Mouse (Mus musculus): ENCODE data around the gene Slc39a3.
"Not testable (repeated sequence)": the region's sequence is repeated elsewhere in the genome, so short reads cannot be mapped to it uniquely, and the experiment has no call there.

Slc39a3 gene

GRCm38 (mm10) chr10:81036988-81037580 is at the start of gene Slc39a3:
Gene Slc39a3, minus strand, starts transcription at chr10:81037426.
- DNase-seq (ENCODE audit: low spot score), result peak; percentile 95

GRCm38 (mm10) chr10:81087021-81087420 is 49.8 kb upstream of the Slc39a3 start:
- DNase-seq (ENCODE audit: low spot score), result no peak

- no peak for DNase-seq (ENCODE audit: low spot score)
These were observed 45.1 kb upstream of the Slc39a3 start for GRCm38 (mm10) chr10:81082168-81082960.

GRCm38 (mm10) chr10:81080008-81080655 is 42.9 kb upstream of the Slc39a3 start:
- no peak for DNase-seq (ENCODE audit: low spot score)

GRCm38 (mm10) chr10:81077916-81078315 is 40.7 kb upstream of the Slc39a3 start:
- no peak for DNase-seq (ENCODE audit: low spot score)

GRCm38 (mm10) chr10:81076356-81076755 is 39.1 kb upstream of the Slc39a3 start:
- no peak for DNase-seq (ENCODE audit: low spot score)

GRCm38 (mm10) chr10:81075734-81076133 is 38.5 kb upstream of the Slc39a3 start:
- DNase-seq (ENCODE audit: low spot score), result no peak

- DNase-seq (ENCODE audit: low spot score), result no peak
These were observed 36.2 kb upstream of the Slc39a3 start for GRCm38 (mm10) chr10:81073464-81073863.

GRCm38 (mm10) chr10:81072290-81072689 is 35.1 kb upstream of the Slc39a3 start:
- no peak for DNase-seq (ENCODE audit: low spot score)

- peak; percentile 97 for DNase-seq (ENCODE audit: low spot score)
These were observed 32.6 kb upstream of the Slc39a3 start, which contains the start of gene Thop1 for GRCm38 (mm10) chr10:81069836-81070235. Gene Thop1, plus strand, starts transcription at chr10:81070035.

- DNase-seq (ENCODE audit: low spot score), result no peak
These were observed 31.5 kb upstream of the Slc39a3 start for GRCm38 (mm10) chr10:81068706-81069105.

- not testable (repeated sequence) for DNase-seq (ENCODE audit: low spot score)
These were observed 27.3 kb upstream of the Slc39a3 start for GRCm38 (mm10) chr10:81064519-81064918.

- DNase-seq (ENCODE audit: low spot score), result no peak
These were observed 25.5 kb upstream of the Slc39a3 start for GRCm38 (mm10) chr10:81062710-81063109.

GRCm38 (mm10) chr10:81059603-81060543 is 22.6 kb upstream of the Slc39a3 start, which contains the start of gene Sgta:
Gene Sgta, minus strand, starts transcription at chr10:81060181.
- peak; percentile 99 for DNase-seq (ENCODE audit: low spot score)

GRCm38 (mm10) chr10:81058896-81059295 is 21.7 kb upstream of the Slc39a3 start:
- DNase-seq (ENCODE audit: low spot score), result no peak

- DNase-seq (ENCODE audit: low spot score), result no peak
These were observed 20.3 kb upstream of the Slc39a3 start for GRCm38 (mm10) chr10:81057406-81058130.

- not testable (repeated sequence) for DNase-seq (ENCODE audit: low spot score)
These were observed 18.6 kb upstream of the Slc39a3 start for GRCm38 (mm10) chr10:81055802-81056340.

- no peak for DNase-seq (ENCODE audit: low spot score)
These were observed 17.9 kb upstream of the Slc39a3 start for GRCm38 (mm10) chr10:81055169-81055568.

GRCm38 (mm10) chr10:81052577-81052976 is 15.4 kb upstream of the Slc39a3 start:
- DNase-seq (ENCODE audit: low spot score), result no peak

GRCm38 (mm10) chr10:81051133-81051532 is 13.9 kb upstream of the Slc39a3 start:
- DNase-seq (ENCODE audit: low spot score), result no peak

- no peak for DNase-seq (ENCODE audit: low spot score)
These were observed 13.4 kb upstream of the Slc39a3 start for GRCm38 (mm10) chr10:81050645-81051044.
